Mouse (Mus musculus) hindbrain, embryonic 11.5 days (tissue): ENCODE data around the gene Relb. TPM values are rescaled to one million over a fixed set of nuclear protein-coding genes. Genes with fewer than 3 reads are reported as not detected.

ENCODE experiments used
- ATAC-seq: fragments of 200-750 bp; cut with Nextera tagmentation; 2 replicates; pipeline ENCODE4 v1.8.0; 2017; ENCODE audit warnings: mild to moderate bottlenecking, moderate TSS enrichment, moderate library complexity; ENCODE audit not compliant: low FRiP score
- DNase-seq: peaks from one replicate; pipeline ENCODE4 v3.0.0-alpha.2; 2015; ENCODE audit warnings: low spot score
- H3K27ac ChIP-seq: fragments of 300-500 bp; sonication (generic); 2 replicates; pipeline ENCODE4 v1.5.1; 2014; ENCODE audit warnings: mild to moderate bottlenecking, low read depth, low read length
- H3K27me3 ChIP-seq: fragments of 300-500 bp; sonication (generic); 2 replicates; pipeline ENCODE4 v1.6.1; 2014; ENCODE audit warnings: mild to moderate bottlenecking, low read length, moderate library complexity, mixed read lengths; ENCODE audit not compliant: control insufficient read depth, insufficient read depth
- H3K36me3 ChIP-seq: fragments of 300-500 bp; sonication (generic); 2 replicates; pipeline ENCODE4 v1.6.1; 2014; ENCODE audit warnings: mild to moderate bottlenecking, low read length, moderate library complexity, mixed read lengths; ENCODE audit not compliant: control insufficient read depth, insufficient read depth
- H3K4me1 ChIP-seq: fragments of 300-500 bp; sonication (generic); replicated peaks from 2 replicates; pipeline ENCODE4 v1.6.1; 2014; ENCODE audit warnings: low read length, mixed read lengths; ENCODE audit not compliant: control insufficient read depth, insufficient read depth
- H3K4me2 ChIP-seq: fragments of 300-500 bp; sonication (generic); replicated peaks from 2 replicates; pipeline ENCODE4 v1.6.1; 2014; ENCODE audit warnings: mild to moderate bottlenecking, low read depth, low read length
- H3K4me3 ChIP-seq: fragments of 300-500 bp; sonication (generic); 2 replicates; pipeline ENCODE4 v1.5.1; 2014; ENCODE audit warnings: low read depth, low read length
- H3K9ac ChIP-seq: fragments of 300-500 bp; sonication (generic); 2 replicates; pipeline ENCODE4 v1.6.1; 2014; ENCODE audit warnings: low read depth, low read length
- H3K9me3 ChIP-seq: fragments of 300-500 bp; sonication (generic); 2 replicates; pipeline ENCODE4 v1.6.1; 2016; ENCODE audit warnings: low read length; ENCODE audit not compliant: control insufficient read depth
- WGBS: fragments of 180-500 bp; shearing (Covaris S2); extraction: QIAGEN DNeasy Blood & Tissue Kit; methylation state at CpG from one replicate; pipeline ENCODE4 v1.1.7; 2014; 5-methylcytosine and 5-hydroxymethylcytosine counted together
- polyA plus RNA-seq: library from polyadenylated mRNA; unstranded; fragments of >200 nt; fragmentation: Nextera tagmentation; extraction: Ambion mirVana; gene quantifications from 2 replicates; pipeline ENCODE4 v1.2.1, GENCODE M21; 2014

Gene Relb
- polyA plus RNA-seq, 1 experiment from 2014 or later = 3.9 TPM

DNA sequence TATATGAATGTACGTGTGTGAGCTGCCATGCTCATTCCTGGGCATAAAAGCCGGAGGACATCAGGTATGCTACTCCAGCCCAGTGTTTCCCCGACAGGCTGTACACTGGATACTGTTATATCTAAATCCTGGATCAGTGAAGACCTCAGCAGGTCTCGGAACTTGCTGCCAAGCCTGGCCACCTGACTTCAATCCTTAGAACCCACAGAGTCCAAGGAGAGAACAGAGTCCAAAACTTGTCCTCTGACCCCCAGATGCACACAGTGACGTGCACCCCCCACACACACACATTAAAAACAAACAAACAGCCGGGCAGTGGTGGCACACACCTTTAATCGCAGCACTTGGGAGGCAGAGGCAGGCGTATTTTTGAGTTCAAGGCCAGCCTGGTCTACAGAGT lies 61.8 kb downstream of the Relb start:
- Histone ChIP-seq H3K9ac (no peak overlapping the region), H3K4me1 (peaks cover 6% of the 10 kb centered on the region; the same call in 1 of the 2 replicates), H3K9me3 (no peaks in the 10 kb centered on the region), H3K27me3 (no peaks in the 10 kb centered on the region), H3K36me3 (peaks cover 13% of the 10 kb centered on the region), H3K4me2 (no peak overlapping the region), H3K4me3 (no peak overlapping the region), H3K27ac (no peak overlapping the region)
- no peak for ATAC-seq
- no peak for DNase-seq
- 94% methylated on average over 8 of the region's 8 CpGs for WGBS

DNA sequence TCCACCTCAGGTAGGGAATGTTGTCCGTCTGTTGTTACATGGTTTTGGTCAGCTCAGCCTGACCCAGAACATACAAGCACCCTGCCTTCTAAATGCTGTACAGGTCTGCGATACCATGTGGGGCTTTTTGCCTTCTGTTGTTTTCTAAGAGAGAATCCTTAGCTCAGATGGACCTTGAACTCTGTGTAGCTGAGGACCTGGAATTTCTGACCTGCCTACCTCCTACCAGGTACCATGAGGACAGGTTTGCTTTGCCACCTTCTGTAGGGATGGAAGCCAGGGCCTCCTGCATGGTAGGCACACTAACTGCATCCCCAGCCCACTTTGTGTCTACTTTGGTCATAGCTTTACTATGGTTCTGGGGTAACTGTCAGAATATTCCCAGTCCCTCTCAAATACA lies 63.4 kb downstream of the Relb start:
- Histone ChIP-seq H3K4me2 (no peak overlapping the region), H3K27ac (no peak overlapping the region), H3K9ac (no peak overlapping the region), H3K4me3 (no peak overlapping the region), H3K4me1 (peaks cover 3% of the 10 kb centered on the region; the same call in 1 of the 2 replicates), H3K9me3 (no peaks in the 10 kb centered on the region), H3K27me3 (no peaks in the 10 kb centered on the region), H3K36me3 (peaks cover 13% of the 10 kb centered on the region)
- 98% methylated on average over 2 of the region's 2 CpGs for WGBS
- DNase-seq (no peak), ATAC-seq (no peak)

DNA sequence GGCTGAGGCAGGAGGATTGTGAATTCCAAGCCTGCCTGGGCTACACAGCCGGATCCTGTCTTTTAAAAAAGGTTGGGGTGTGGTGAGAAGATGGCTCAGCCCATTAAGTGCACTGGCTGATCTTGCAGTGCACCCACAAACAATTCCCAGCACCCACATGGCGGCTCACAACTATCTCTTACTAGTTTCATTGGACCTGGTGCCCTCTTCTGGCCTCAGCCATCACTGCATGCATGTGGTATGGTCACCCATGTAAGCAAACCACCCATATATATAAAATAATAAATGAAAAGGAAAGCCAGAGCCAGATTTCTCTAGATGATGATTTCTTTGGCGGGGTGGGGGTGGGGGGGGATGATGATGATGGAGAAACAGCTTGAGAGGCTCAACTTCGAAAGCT lies 64.8 kb downstream of the Relb start:
- no peak overlapping the region for H3K27ac ChIP-seq
- no peak overlapping the region for H3K9ac ChIP-seq
- H3K36me3 ChIP-seq = peaks cover 13% of the 10 kb centered on the region
- no peaks in the 10 kb centered on the region for H3K9me3 ChIP-seq
- peaks cover 10% of the 10 kb centered on the region for H3K4me1 ChIP-seq
- H3K4me2 ChIP-seq = no peak overlapping the region
- H3K4me3 ChIP-seq = no peak overlapping the region
- no peaks in the 10 kb centered on the region for H3K27me3 ChIP-seq
- DNase-seq (no peak), ATAC-seq (no peak)
- 85% methylated on average over 4 of the region's 4 CpGs for WGBS

DNA sequence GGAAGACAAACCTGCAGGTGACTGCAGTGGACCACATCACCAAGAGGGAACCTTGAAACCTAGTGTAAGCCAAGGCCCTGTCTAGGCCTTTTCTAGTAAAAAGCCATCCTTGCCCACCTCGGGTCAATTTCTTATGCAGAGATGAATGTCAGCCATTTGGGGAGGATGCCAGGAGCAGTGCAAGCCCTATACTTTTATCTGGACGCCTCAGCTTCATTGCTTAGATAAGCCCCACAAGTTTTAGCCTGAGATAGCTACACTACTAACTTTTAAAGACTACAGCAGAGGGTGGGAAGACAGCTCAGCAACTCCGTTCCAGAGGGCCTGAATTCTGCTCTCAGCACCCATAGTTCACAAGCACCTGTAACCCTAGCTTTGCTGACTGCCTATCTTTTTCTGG lies 65.4 kb downstream of the Relb start:
- no peak for DNase-seq

DNA sequence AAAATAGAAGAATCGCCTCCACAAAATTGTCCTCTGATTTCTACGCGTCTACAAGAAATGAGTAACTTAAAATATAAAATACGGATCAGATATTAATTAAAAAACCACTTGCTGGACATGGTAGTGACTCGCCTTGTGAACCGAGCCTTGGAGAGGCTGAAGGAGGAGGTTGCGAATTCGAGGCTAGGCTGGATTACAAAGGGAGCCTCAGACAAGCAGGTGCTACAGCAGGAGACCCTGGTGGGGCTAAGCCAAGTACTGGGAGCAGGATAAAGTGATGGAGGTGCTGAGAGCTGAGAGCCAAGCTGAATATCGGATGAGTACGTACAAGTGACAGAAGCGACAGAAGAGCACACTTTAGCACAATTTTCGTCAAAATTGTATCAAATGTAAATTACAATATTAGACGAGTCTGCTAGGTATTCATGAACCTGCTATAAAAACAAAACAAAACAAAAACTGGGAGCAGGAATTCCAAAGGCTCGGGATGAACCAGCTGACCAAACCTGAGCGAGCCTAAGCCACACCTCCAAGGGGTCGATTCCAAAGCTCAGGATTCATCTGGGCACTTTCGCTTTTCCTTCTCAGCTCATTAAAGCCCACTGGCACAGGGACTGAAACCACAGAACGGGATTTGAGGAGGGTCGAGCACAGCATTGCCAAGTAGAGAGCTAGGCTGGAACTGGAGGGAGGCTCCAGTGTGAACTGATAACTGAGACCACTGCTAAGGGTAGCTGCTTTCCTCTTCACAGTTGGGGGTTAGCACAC lies 66.4 kb downstream of the Relb start, which contains the start of gene Ppp1r37:
Ppp1r37 (minus strand) TSS at position 434 of the 768 bp plus-strand sequence.
- peak within 1 kb of the TSS; percentile 76 for H3K27ac ChIP-seq
- H3K36me3 ChIP-seq = peaks cover 8% of the 10 kb centered on the region
- WGBS = 5% methylated on average over 19 of the region's 19 CpGs
- no peaks in the 10 kb centered on the region for H3K9me3 ChIP-seq
- peak within 1 kb of the TSS; percentile 96 for H3K4me2 ChIP-seq
- peak; percentile 48; the same call in 1 of the 2 replicates for ATAC-seq
- H3K27me3 ChIP-seq = no peaks in the 10 kb centered on the region
- H3K4me3 ChIP-seq = peak within 1 kb of the TSS; percentile 85
- peaks cover 10% of the 10 kb centered on the region for H3K4me1 ChIP-seq
- DNase-seq = peak; percentile 54
- H3K9ac ChIP-seq = peak within 1 kb of the TSS; percentile 81

More for the DNA sequence above, 65.4 kb downstream of the Relb start:
- H3K9me3 ChIP-seq = no peaks in the 10 kb centered on the region
- H3K27ac ChIP-seq = no peak overlapping the region
- H3K4me3 ChIP-seq = no peak overlapping the region
- H3K36me3 ChIP-seq = peaks cover 12% of the 10 kb centered on the region
- no peak overlapping the region for H3K9ac ChIP-seq
- H3K4me2 ChIP-seq = no peak overlapping the region
- ATAC-seq = no peak
- no peaks in the 10 kb centered on the region for H3K27me3 ChIP-seq
- peaks cover 10% of the 10 kb centered on the region for H3K4me1 ChIP-seq
- 90% methylated on average over 3 of the region's 3 CpGs for WGBS

DNA sequence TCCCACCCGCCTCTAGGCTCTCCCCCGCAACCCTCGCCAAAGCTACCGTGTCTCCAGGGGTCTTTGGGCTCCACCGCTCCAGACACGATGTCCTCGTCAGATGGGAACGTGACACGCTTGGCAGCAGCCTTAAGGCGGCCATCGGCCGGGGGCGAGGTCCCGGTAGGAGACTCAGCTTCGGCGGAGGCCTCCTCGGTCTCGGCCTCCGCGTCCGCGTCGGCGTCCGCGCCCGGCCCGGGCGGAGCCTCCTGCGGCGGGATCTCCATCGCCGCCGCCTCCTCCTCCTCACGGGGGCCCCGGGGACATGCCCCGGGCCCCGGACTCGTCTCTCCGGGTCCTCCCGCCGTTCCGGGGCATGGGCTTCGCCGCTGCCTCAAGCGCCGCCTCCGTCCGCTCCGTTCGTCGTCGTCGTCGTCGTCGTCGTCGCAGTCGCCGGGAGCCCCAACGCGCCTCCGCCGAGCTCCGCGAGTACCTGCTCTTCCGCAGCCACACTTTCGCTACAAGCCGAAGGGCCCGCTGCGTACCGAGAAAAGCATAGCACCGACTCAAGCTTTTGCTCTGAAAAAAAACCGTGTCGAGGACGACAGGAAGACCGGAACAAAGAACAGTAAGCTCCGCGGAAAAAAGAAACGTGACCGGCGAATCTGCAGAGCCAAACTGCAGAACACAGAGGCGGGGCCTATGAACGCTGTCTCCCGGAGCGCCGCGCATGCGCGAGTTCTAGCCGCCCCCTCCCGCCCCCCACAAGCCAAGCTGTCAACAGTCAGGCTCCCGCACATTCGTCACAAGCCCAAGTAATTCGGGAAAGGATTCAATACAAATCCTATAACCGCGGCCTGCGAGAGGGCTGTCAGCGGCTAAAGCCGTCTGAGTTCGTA lies 67.2 kb downstream of the Relb start:
- Histone ChIP-seq H3K9ac (peak overlapping the region; percentile 81), H3K4me3 (peak overlapping the region; percentile 85), H3K27ac (peak overlapping the region; percentile 76), H3K27me3 (no peaks in the 10 kb centered on the region), H3K9me3 (no peaks in the 10 kb centered on the region), H3K4me1 (peaks cover 10% of the 10 kb centered on the region), H3K4me2 (peak overlapping the region; percentile 96), H3K36me3 (peaks cover 8% of the 10 kb centered on the region)
- WGBS = under 1% methylated on average over 102 of the region's 102 CpGs
- ATAC-seq (peak; percentile 93), DNase-seq (peak; percentile 98)

DNA sequence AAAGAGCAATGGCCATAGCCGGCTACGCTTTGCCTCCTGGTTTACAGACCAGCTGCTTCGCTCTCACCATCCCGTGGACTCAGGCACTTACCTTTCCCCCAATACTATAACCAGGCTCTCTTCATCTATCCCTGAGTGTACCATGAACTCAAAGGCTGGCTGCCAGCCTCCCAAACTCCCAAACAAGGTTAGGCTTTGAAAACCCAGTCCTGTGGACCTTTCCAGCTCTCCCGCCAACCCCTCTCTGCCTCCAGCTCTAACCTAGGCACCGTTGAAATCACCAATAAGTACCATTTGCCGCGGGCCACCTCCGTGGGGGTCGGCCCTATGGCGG lies 67.8 kb downstream of the Relb start:
- Histone ChIP-seq H3K27ac (peak overlapping the region; percentile 76; the same call in 1 of the 2 replicates), H3K4me1 (peaks cover 10% of the 10 kb centered on the region), H3K36me3 (peaks cover 8% of the 10 kb centered on the region), H3K9ac (peak overlapping the region; percentile 81), H3K9me3 (no peaks in the 10 kb centered on the region), H3K27me3 (no peaks in the 10 kb centered on the region), H3K4me2 (peak overlapping the region; percentile 96), H3K4me3 (peak overlapping the region; percentile 85)
- DNase-seq (no peak), ATAC-seq (no peak)
- under 1% methylated on average over 11 of the region's 11 CpGs for WGBS

DNA sequence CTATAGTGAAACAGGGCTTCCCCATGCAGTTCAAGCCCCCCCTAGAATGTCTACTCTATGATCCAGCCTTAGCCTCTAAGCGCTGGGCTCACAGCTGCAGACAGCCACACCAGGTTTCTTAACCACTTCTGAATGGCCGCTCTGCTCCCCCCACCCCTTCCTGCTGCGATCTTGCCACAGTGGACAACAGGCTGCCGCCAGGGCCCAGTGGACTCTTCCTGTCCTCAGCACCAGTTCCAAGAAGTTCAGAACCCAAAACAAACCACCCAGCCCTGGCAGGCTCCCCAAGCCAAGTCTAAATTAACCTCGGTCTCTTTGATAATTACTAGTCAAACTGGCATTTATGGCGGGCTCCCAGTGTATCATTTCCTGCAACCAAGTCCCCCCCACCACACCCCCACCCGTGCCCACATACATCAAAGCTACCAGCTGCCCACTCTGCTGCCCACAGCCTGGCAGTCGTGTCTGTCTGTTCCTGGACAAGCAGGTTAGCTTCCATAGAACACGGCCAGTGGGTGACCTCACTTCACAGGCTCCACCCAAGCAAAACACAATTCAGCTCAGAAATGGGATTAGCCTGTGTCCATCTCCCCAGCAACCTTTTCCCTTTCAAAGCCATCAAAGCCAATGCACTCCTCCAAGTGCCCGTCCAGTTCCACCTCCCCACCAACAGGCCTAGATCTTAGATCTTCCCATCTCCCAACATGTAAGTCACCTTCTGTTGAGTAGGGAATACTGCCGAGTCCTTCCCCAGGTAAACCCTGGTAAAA lies 68.6 kb downstream of the Relb start:
- no peak for ATAC-seq
- Histone ChIP-seq H3K4me2 (peak overlapping the region; percentile 96), H3K4me1 (peaks cover 10% of the 10 kb centered on the region), H3K4me3 (peak overlapping the region; percentile 85), H3K9ac (peak overlapping the region; percentile 81), H3K27me3 (no peaks in the 10 kb centered on the region), H3K27ac (no peak overlapping the region), H3K9me3 (no peaks in the 10 kb centered on the region), H3K36me3 (peaks cover 8% of the 10 kb centered on the region)
- DNase-seq = peak; percentile 28
- WGBS = 30% methylated on average over 11 of the region's 11 CpGs
